Mouse (Mus musculus) lung, adult 2 months (tissue): ENCODE results near the gene Tmem238l.

Source experiments
- CTCF ChIP-seq: fragments of 200-500 bp; IDR thresholded peaks from 2 replicates; pipeline ENCODE4 v1.5.1; 2011; ENCODE audit warnings: mild to moderate bottlenecking, low read length, control low read depth; ENCODE audit not compliant: insufficient read depth
- POLR2A ChIP-seq: fragments of 200-500 bp; IDR thresholded peaks from 2 replicates; pipeline ENCODE4 v1.6.1; 2011; ENCODE audit warnings: low read depth, mild to moderate bottlenecking, control low read depth, low read length, borderline replicate concordance; ENCODE audit errors: extremely low read depth

DNA sequence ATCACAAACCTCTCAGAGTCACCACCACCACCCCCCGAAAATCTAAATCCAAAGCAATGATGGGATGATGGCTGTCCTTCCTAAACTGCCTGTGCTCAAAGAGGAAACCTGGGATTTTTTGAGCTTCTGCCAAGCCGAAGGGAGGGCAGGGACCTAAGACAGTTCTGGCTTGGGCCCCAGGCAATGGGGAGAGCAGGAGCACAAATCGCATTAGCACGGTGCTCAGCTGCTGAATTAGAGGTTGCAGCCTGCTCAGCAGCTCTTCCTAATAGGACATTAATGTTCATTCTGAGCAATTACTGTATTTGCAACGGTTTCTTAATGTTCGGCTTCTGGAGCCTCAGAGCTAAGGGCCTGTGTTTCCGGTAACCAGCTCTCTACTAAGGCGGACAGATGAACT, 51.5 kb downstream of the Tmem238l start:
- TF ChIP-seq POLR2A (no peak), CTCF (no peak)
